Mouse (Mus musculus) kidney, embryonic 16.5 days (tissue): ENCODE measurements around the gene Uts2b. TPM values are rescaled to one million over a fixed set of nuclear protein-coding genes. Genes with fewer than 3 reads are reported as not detected.

Experiments
- ATAC-seq: fragments of 200-750 bp; cut with Nextera tagmentation; 2 replicates; pipeline ENCODE4 v1.8.0; 2017; ENCODE audit warnings: moderate TSS enrichment; ENCODE audit not compliant: low FRiP score, low TSS enrichment
- H3K27ac ChIP-seq: fragments of 300-500 bp; sonication (generic); 2 replicates; pipeline ENCODE4 v1.5.1; 2014; ENCODE audit warnings: low read length
- H3K27me3 ChIP-seq: fragments of 300-500 bp; sonication (generic); 2 replicates; pipeline ENCODE4 v1.6.1; 2014; ENCODE audit warnings: low read length, control low read depth, mixed read lengths; ENCODE audit not compliant: insufficient read depth
- H3K36me3 ChIP-seq: fragments of 300-500 bp; sonication (generic); 2 replicates; pipeline ENCODE4 v1.6.1; 2014; ENCODE audit warnings: low read length, control low read depth, mixed read lengths; ENCODE audit not compliant: insufficient read depth
- H3K4me1 ChIP-seq: fragments of 300-500 bp; sonication (generic); 2 replicates; pipeline ENCODE4 v1.6.1; 2014; ENCODE audit warnings: low read length, control low read depth, mixed read lengths; ENCODE audit not compliant: insufficient read depth
- H3K4me2 ChIP-seq: fragments of 300-500 bp; sonication (generic); replicated peaks from 2 replicates; pipeline ENCODE4 v1.6.1; 2014; ENCODE audit warnings: low read depth, low read length
- H3K4me3 ChIP-seq: fragments of 300-500 bp; sonication (generic); 2 replicates; pipeline ENCODE4 v1.5.1; 2014; ENCODE audit warnings: mild to moderate bottlenecking, low read length
- H3K9ac ChIP-seq: fragments of 300-500 bp; sonication (generic); replicated peaks from 2 replicates; pipeline ENCODE4 v1.6.1; 2014; ENCODE audit warnings: low read length
- H3K9me3 ChIP-seq: fragments of 300-500 bp; sonication (generic); 2 replicates; pipeline ENCODE4 v1.6.1; 2016; ENCODE audit warnings: low read length, control low read depth
- WGBS: fragments of 180-500 bp; shearing (Covaris S2); extraction: QIAGEN DNeasy Blood & Tissue Kit; methylation state at CpG from one replicate; pipeline ENCODE4 v1.1.7; 2014; 5-methylcytosine and 5-hydroxymethylcytosine counted together
- polyA plus RNA-seq: library from polyadenylated mRNA; unstranded; fragments of >200 nt; fragmentation: Nextera tagmentation; extraction: Ambion mirVana; gene quantifications from 2 replicates; pipeline ENCODE4 v1.2.1, GENCODE M21; 2015

Gene Uts2b
- not detected in 2 replicates for polyA plus RNA-seq

DNA sequence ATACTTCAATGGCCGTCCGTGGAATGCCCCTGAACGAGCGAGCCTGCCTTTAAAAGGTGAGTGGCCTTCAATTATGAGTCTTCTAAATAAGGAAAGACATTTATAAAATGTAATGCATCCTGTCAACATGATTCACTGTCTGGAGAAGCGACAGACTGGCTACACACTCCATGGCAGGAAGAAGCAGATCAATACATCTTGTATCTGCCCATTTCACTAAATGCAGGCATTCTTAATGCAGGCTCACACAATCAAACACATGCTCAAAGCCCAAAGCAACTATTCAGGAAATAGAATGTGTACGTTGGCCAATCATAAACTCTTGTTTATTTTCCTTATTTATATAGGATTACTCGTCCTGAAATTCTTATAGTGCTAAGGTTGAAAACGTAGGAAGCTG lies at the start of gene Uts2b:
Gene Uts2b (minus strand): TSS at position 49 of the 400 bp plus-strand sequence.
- Histone ChIP-seq H3K4me3 (no peak within 1 kb of the TSS), H3K27ac (no peak within 1 kb of the TSS), H3K9ac (no peak within 1 kb of the TSS), H3K4me1 (0 out of 2 replicates have a peak, but pooled peaks cover 4% of the 10 kb centered on the region), H3K27me3 (no peaks in the 10 kb centered on the region), H3K4me2 (no peak within 1 kb of the TSS), H3K9me3 (no peaks in the 10 kb centered on the region), H3K36me3 (no peaks in the 10 kb centered on the region)
- WGBS, result 73% methylated on average over 8 of the region's 8 CpGs
- ATAC-seq, result no peak

DNA sequence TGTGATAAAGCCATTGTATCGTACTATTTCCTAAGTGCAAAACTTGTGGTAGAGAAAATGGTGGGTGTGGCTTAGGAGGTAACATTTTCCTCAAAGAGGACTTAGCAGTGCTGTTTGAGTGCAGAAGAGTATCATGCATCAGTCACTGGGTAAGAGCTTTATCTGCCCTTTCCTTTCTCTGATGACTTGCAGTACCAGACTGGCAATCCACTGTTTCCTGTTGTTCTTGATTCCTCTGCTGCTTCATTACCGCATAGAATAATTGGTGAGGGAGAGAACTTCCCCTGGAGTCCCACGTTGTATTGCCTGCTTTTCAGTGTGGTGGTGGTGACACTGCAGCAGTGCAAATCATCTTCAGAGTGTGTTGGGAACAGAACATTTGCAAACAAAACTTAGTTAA lies 47.6 kb upstream of the Uts2b start:
- no peak for ATAC-seq
- no peak overlapping the region for H3K27ac ChIP-seq
- no peaks in the 10 kb centered on the region for H3K27me3 ChIP-seq
- H3K4me2 ChIP-seq, result no peak overlapping the region
- H3K9me3 ChIP-seq, result peaks cover 10% of the 10 kb centered on the region; the same call in 1 of the 2 replicates
- 89% methylated on average over 3 of the region's 3 CpGs for WGBS
- no peak overlapping the region for H3K9ac ChIP-seq
- H3K4me1 ChIP-seq, result no peaks in the 10 kb centered on the region
- H3K36me3 ChIP-seq, result peaks cover 58% of the 10 kb centered on the region
- H3K4me3 ChIP-seq, result no peak overlapping the region

DNA sequence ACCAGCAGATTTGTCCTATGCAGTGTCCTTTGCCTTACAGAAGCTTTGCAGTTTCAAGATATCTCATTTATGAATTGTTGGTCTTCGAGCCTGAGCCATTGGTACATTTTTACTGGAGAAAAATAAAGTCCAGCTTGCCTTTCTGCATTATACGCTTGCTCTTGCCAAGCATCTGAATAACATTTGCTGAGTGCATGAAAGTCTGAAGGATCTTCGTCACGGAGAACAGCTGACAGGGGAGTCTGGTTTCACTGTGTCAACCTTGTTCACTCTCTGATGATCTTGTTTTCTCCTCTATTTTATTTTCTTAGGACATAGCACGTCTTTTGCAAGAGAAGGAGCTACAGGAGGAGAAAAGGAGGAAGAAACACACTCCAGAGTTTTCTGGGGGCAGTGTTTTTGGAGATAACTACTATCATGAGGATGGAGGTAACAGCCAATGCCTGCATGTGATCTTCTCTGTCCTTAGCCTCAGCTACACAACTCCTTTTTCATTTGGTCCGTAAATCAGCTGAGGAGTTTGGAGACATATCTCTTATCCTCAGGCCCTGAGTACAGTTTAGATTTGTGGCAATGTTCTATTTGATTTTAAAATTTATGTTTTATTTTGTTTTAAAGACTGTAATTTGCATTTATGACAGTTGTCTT lies 47.0 kb upstream of the Uts2b start:
- peaks cover 56% of the 10 kb centered on the region for H3K36me3 ChIP-seq
- no peak overlapping the region for H3K4me3 ChIP-seq
- peaks cover 5% of the 10 kb centered on the region; the same call in 1 of the 2 replicates for H3K9me3 ChIP-seq
- H3K9ac ChIP-seq, result no peak overlapping the region
- H3K27me3 ChIP-seq, result no peaks in the 10 kb centered on the region
- H3K4me2 ChIP-seq, result no peak overlapping the region
- no peak for ATAC-seq
- 84% methylated on average over 6 of the region's 6 CpGs for WGBS
- H3K27ac ChIP-seq, result no peak overlapping the region
- no peaks in the 10 kb centered on the region for H3K4me1 ChIP-seq

DNA sequence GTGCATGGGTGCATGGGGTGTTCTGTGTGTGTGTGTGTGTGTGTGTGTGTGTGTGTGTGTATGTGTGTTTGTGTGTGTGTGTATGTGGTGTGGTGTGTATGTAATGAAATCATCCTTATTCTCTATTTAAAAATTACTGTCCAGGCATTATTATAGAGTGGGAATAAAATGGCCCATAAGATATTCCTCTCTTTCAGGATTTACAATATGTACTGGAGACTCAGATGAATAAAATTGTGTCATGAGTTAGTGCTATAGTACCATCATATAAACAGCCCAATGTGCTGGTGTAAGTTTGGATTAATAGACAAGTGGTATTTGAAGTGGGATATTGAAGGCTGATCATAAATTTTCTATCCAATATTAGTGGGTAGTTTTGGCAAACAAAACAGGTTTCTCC lies 34.1 kb upstream of the Uts2b start:
- Histone ChIP-seq H3K9ac (no peak overlapping the region), H3K4me1 (0 out of 2 replicates have a peak, but pooled peaks cover 4% of the 10 kb centered on the region), H3K4me3 (no peak overlapping the region), H3K36me3 (peaks cover 18% of the 10 kb centered on the region), H3K9me3 (no peaks in the 10 kb centered on the region), H3K27me3 (no peaks in the 10 kb centered on the region), H3K4me2 (no peak overlapping the region), H3K27ac (no peak overlapping the region)
- no peak for ATAC-seq

DNA sequence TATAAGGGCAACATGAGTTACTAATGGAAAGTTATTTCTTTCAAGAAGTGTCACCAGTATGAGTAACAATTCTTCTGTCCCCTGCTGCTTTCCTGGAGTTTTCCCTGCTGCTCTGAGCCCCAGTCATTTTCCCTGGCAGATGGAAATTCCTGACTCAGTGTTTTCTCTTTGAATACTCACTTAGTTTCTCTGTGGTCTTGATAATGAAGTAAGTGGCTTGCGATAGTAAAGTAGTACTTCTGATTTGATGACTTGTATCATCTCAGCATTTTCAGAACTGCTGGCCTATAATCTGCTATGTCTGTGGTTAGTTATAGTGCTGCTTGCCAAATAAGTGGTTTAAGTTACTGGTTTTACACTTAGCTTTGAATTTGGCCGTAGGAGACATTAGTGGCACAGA lies 31.5 kb upstream of the Uts2b start:
- Histone ChIP-seq H3K4me3 (no peak overlapping the region), H3K4me1 (0 out of 2 replicates have a peak, but pooled peaks cover 4% of the 10 kb centered on the region), H3K36me3 (peaks cover 6% of the 10 kb centered on the region), H3K27me3 (no peaks in the 10 kb centered on the region), H3K9me3 (no peaks in the 10 kb centered on the region), H3K9ac (no peak overlapping the region), H3K4me2 (no peak overlapping the region), H3K27ac (no peak overlapping the region)
- 89% methylated on average over 2 of the region's 2 CpGs for WGBS
- no peak for ATAC-seq

DNA sequence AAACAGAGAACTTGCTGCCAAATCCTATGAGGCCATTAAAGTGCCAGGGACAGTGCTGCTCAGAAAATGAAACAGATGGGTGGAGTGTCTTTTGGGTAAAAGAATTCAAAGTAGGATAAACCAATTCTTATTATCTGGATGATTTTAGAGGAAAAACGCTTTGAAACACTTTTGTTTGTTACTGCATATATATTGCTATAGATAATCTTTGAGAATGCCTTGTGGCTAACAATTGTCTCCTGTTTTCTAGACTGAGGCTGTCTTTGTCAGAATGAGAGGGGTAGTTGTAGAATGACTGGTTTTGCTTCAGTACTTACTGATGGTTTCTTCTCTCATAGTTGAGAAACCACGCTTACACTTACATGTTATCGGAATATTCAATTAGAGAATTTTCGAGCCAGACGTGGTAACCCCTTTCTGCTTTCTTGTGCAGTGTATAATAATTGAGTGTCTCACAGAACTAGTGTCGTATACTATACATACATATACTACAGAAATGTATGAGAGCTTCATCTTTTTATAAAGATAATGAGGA lies 29.7 kb upstream of the Uts2b start:
- no peak for ATAC-seq
- no peak overlapping the region for H3K27ac ChIP-seq
- H3K36me3 ChIP-seq, result no peaks in the 10 kb centered on the region
- H3K4me2 ChIP-seq, result no peak overlapping the region
- H3K27me3 ChIP-seq, result no peaks in the 10 kb centered on the region
- H3K4me3 ChIP-seq, result no peak overlapping the region
- WGBS, result 90% methylated on average over 6 of the region's 6 CpGs
- 0 out of 2 replicates have a peak, but pooled peaks cover 4% of the 10 kb centered on the region for H3K4me1 ChIP-seq
- H3K9ac ChIP-seq, result no peak overlapping the region
- no peaks in the 10 kb centered on the region for H3K9me3 ChIP-seq

- ATAC-seq, result no peak
- Histone ChIP-seq H3K9ac (no peak overlapping the region), H3K9me3 (no peaks in the 10 kb centered on the region), H3K4me2 (no peak overlapping the region), H3K4me3 (no peak overlapping the region), H3K4me1 (0 out of 2 replicates have a peak, but pooled peaks cover 4% of the 10 kb centered on the region), H3K36me3 (no peaks in the 10 kb centered on the region), H3K27ac (no peak overlapping the region), H3K27me3 (no peaks in the 10 kb centered on the region)
- 94% methylated on average over 3 of the region's 3 CpGs for WGBS
Observed at GRCm38 (mm10) chr16:27399026-27399718, 29.1 kb upstream of the Uts2b start.

DNA sequence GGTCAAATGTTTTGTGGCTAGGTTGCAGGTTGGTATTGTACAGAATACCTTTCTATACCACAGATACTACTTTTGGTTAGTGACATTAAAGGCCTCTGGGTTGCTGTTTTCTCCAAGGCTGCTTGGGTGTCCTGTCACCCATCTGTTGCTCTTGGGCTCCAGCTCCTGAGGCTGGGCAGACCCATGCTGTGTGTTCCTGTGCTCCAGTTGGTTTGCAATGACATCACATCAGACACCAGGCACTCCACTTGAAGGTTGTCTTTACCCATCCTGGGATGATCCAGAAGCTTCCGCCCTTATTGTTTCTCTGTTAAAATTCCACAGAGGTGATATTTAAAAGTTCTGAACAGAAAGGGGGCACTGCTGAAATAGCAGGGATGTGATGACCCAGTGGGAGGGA lies 26.9 kb upstream of the Uts2b start:
- H3K4me3 ChIP-seq, result no peak overlapping the region
- H3K36me3 ChIP-seq, result no peaks in the 10 kb centered on the region
- H3K27me3 ChIP-seq, result no peaks in the 10 kb centered on the region
- no peak overlapping the region for H3K27ac ChIP-seq
- H3K4me1 ChIP-seq, result 0 out of 2 replicates have a peak, but pooled peaks cover 4% of the 10 kb centered on the region
- no peak for ATAC-seq
- 91% methylated on average over 1 of the region's 1 CpGs for WGBS
- H3K9me3 ChIP-seq, result no peaks in the 10 kb centered on the region
- H3K4me2 ChIP-seq, result no peak overlapping the region
- no peak overlapping the region for H3K9ac ChIP-seq

DNA sequence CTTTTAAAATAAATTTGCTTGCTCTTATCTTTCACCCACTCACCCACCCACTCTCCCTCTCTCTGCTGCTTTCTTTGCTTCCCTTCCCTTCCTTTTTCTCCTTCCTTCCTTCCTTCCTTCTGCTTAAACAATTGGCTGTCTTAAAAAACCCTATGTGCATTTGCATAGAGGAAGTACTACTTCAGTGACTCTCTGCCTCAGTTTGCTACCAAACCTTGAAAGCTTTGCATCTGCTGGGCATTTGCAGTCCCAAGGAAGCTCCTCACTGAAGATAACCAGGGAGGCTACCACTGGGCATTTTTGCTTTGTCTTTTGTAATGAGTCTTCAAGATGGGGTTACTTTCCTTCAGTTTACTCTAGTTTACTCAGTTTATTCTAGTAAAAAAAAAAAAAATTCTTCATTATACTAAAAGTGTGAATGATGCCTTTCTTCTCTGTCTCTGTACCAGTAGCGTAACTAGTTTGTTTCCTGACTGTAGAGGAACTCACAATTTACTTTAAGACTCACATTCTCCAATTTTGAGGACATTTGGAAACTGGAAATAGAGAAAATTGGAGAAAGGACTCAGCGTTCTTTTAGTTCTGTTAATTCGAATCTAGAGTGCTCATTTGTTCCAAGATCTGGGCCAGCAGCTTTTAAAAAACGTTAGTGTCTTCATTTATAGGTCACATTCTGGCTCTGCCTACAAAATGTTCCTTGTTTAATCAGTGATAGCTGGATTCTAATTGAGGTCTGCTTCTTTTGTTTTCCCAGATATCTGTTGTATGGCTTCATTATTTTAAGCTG lies 25.4 kb upstream of the Uts2b start:
- Histone ChIP-seq H3K4me3 (no peak overlapping the region), H3K4me2 (no peak overlapping the region), H3K27ac (no peak overlapping the region), H3K4me1 (peaks cover 9% of the 10 kb centered on the region), H3K27me3 (no peaks in the 10 kb centered on the region), H3K36me3 (no peaks in the 10 kb centered on the region), H3K9me3 (no peaks in the 10 kb centered on the region), H3K9ac (no peak overlapping the region)
- no peak for ATAC-seq
- 88% methylated on average over 4 of the region's 4 CpGs for WGBS
